Mouse (Mus musculus): ENCODE measurements around the gene Fchsd2.

Gene Fchsd2

GRCm38 (mm10) chr7:101072123-101072740 is 20.4 kb upstream of the Fchsd2 start:
- no peak for DNase-seq (ENCODE audit: low spot score in 2 of 2)

- DNase-seq (ENCODE audit: low spot score in 2 of 2): no peak
Measured at GRCm38 (mm10) chr7:101074170-101074767, 18.4 kb upstream of the Fchsd2 start.

- DNase-seq (ENCODE audit: low spot score in 2 of 2): no peak
Measured at GRCm38 (mm10) chr7:101083562-101084166, 9.0 kb upstream of the Fchsd2 start.

GRCm38 (mm10) chr7:101084816-101085456 is 7.7 kb upstream of the Fchsd2 start:
- DNase-seq (ENCODE audit: low spot score in 2 of 2): no peak

GRCm38 (mm10) chr7:101085779-101086178 is 6.9 kb upstream of the Fchsd2 start:
- DNase-seq (ENCODE audit: low spot score in 2 of 2): no peak

- peak; percentile 60 to 66 for DNase-seq (ENCODE audit: low spot score in 2 of 2)
Measured at GRCm38 (mm10) chr7:101088687-101089086, 4.0 kb upstream of the Fchsd2 start.

GRCm38 (mm10) chr7:101089242-101089641 is 3.4 kb upstream of the Fchsd2 start:
- no peak for DNase-seq (ENCODE audit: low spot score in 2 of 2)

- DNase-seq (ENCODE audit: low spot score in 2 of 2): no peak
Measured at GRCm38 (mm10) chr7:101093231-101093630, 568 bp downstream of the Fchsd2 start.

- no peak for DNase-seq (ENCODE audit: low spot score in 2 of 2)
Measured at GRCm38 (mm10) chr7:101094746-101095145, 2.1 kb downstream of the Fchsd2 start.

- no peak for DNase-seq (ENCODE audit: low spot score in 2 of 2)
Measured at GRCm38 (mm10) chr7:101095560-101095959, 2.9 kb downstream of the Fchsd2 start.

- DNase-seq (ENCODE audit: low spot score in 2 of 2): no peak
Measured at GRCm38 (mm10) chr7:101096576-101096975, 3.9 kb downstream of the Fchsd2 start.

- no peak for DNase-seq (ENCODE audit: low spot score in 2 of 2)
Measured at GRCm38 (mm10) chr7:101097084-101097483, 4.4 kb downstream of the Fchsd2 start.

- no peak for DNase-seq (ENCODE audit: low spot score in 2 of 2)
Measured at GRCm38 (mm10) chr7:101099981-101100380, 7.3 kb downstream of the Fchsd2 start.

- DNase-seq (ENCODE audit: low spot score in 2 of 2): peak; percentile 78 to 86
Measured at GRCm38 (mm10) chr7:101101156-101101691, 8.6 kb downstream of the Fchsd2 start.

- DNase-seq (ENCODE audit: low spot score in 2 of 2): no peak
Measured at GRCm38 (mm10) chr7:101106666-101107065, 14.0 kb downstream of the Fchsd2 start.

- DNase-seq (ENCODE audit: low spot score in 2 of 2): peak; percentile 48 to 50
Measured at GRCm38 (mm10) chr7:101107073-101107810, 14.6 kb downstream of the Fchsd2 start.

GRCm38 (mm10) chr7:101107968-101108652 is 15.4 kb downstream of the Fchsd2 start:
- DNase-seq (ENCODE audit: low spot score in 2 of 2): peak; percentile 98

GRCm38 (mm10) chr7:101108653-101109005 is 16.0 kb downstream of the Fchsd2 start:
- DNase-seq (ENCODE audit: low spot score in 2 of 2): no peak

GRCm38 (mm10) chr7:101109006-101109855 is 16.6 kb downstream of the Fchsd2 start:
- peak; percentile 47 to 69 for DNase-seq (ENCODE audit: low spot score in 2 of 2)

- peak; percentile 48 for DNase-seq (ENCODE audit: low spot score in 2 of 2)
Measured at GRCm38 (mm10) chr7:101109856-101110350, 17.2 kb downstream of the Fchsd2 start.

All from right cerebral cortex, postnatal 10 days (tissue).